Mouse (Mus musculus) cortical plate, adult 2 months (tissue): ENCODE data around the gene Mgmt.

Experiments used
- CTCF ChIP-seq: fragments of 200-500 bp; IDR thresholded peaks from 2 replicates; pipeline ENCODE4 v1.5.1; 2011; ENCODE audit warnings: mild to moderate bottlenecking, control low read depth, low read length; ENCODE audit not compliant: insufficient read depth; ENCODE audit errors: extremely low read depth
- POLR2A ChIP-seq: fragments of 200-500 bp; IDR thresholded peaks from 2 replicates; pipeline ENCODE4 v1.6.1; 2011; ENCODE audit warnings: mild to moderate bottlenecking, low read length, control low read depth; ENCODE audit not compliant: insufficient read depth; ENCODE audit errors: extremely low read depth

DNA sequence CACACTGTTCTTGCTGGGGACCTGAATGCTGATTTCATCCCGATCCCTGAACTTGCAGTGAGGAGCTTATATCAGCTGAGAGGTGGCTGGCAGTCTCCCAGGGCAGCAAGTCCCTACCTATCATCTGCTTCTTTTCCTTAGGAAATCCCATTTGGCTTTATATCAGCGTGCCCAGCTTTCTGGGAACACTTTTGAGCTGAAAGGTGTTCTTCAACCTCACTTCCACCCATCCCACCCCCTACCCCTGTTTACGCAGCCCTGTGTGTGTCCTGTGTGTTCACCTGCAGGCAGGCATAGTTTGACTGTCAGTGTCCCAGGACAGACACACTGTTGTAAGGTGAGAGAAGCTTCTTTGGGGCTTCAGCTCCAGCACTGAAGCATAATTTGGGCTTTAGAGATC lies 119.0 kb downstream of the Mgmt start:
- TF ChIP-seq CTCF (no peak), POLR2A (no peak)
